Mouse (Mus musculus): ENCODE measurements around the gene Map2k2.

Gene Map2k2

GRCm38 (mm10) chr10:81106113-81106721 is 502 bp downstream of the Map2k2 start:
- peak; percentile 83 for DNase-seq (ENCODE audit: low spot score)

GRCm38 (mm10) chr10:81112946-81113345 is 7.2 kb downstream of the Map2k2 start:
- no peak for DNase-seq (ENCODE audit: low spot score)

- no peak for DNase-seq (ENCODE audit: low spot score)
These were observed 13.9 kb downstream of the Map2k2 start for GRCm38 (mm10) chr10:81119625-81120024.

- DNase-seq (ENCODE audit: low spot score), result no peak
These were observed 14.9 kb downstream of the Map2k2 start for GRCm38 (mm10) chr10:81120650-81121049.

GRCm38 (mm10) chr10:81122889-81123288 is 17.2 kb downstream of the Map2k2 start:
- no peak for DNase-seq (ENCODE audit: low spot score)

GRCm38 (mm10) chr10:81123500-81123899 is 17.8 kb downstream of the Map2k2 start:
- DNase-seq (ENCODE audit: low spot score), result no peak

GRCm38 (mm10) chr10:81134181-81134587 is 28.5 kb downstream of the Map2k2 start:
- DNase-seq (ENCODE audit: low spot score), result peak; percentile 36

GRCm38 (mm10) chr10:81134966-81135681 is 29.4 kb downstream of the Map2k2 start, which contains the start of gene Zbtb7a:
Gene Zbtb7a (plus strand): TSS chr10:81135220.
- DNase-seq (ENCODE audit: low spot score), result no peak

- peak; percentile 75 for DNase-seq (ENCODE audit: low spot score)
These were observed 30.4 kb downstream of the Map2k2 start for GRCm38 (mm10) chr10:81135831-81136705.

GRCm38 (mm10) chr10:81136706-81137231 is 31.1 kb downstream of the Map2k2 start:
- DNase-seq (ENCODE audit: low spot score), result peak; percentile 62

GRCm38 (mm10) chr10:81137252-81138130 is 31.8 kb downstream of the Map2k2 start:
- DNase-seq (ENCODE audit: low spot score), result peak; percentile 100

GRCm38 (mm10) chr10:81138131-81138782 is 32.5 kb downstream of the Map2k2 start:
- peak; percentile 24 for DNase-seq (ENCODE audit: low spot score)

GRCm38 (mm10) chr10:81138821-81139528 is 33.3 kb downstream of the Map2k2 start:
- DNase-seq (ENCODE audit: low spot score), result no peak

- DNase-seq (ENCODE audit: low spot score), result no peak
These were observed 33.8 kb downstream of the Map2k2 start for GRCm38 (mm10) chr10:81139529-81139846.

GRCm38 (mm10) chr10:81140005-81140404 is 34.3 kb downstream of the Map2k2 start:
- DNase-seq (ENCODE audit: low spot score), result no peak

GRCm38 (mm10) chr10:81140717-81141454 is 35.2 kb downstream of the Map2k2 start:
- no peak for DNase-seq (ENCODE audit: low spot score)

- no peak for DNase-seq (ENCODE audit: low spot score)
These were observed 35.9 kb downstream of the Map2k2 start for GRCm38 (mm10) chr10:81141455-81142210.

GRCm38 (mm10) chr10:81142551-81142981 is 36.9 kb downstream of the Map2k2 start:
- DNase-seq (ENCODE audit: low spot score), result no peak

- no peak for DNase-seq (ENCODE audit: low spot score)
These were observed 37.5 kb downstream of the Map2k2 start for GRCm38 (mm10) chr10:81143157-81143633.

All from ovary, postnatal 14 days (tissue).